Mouse (Mus musculus) liver, embryonic 14.5 days (tissue): ENCODE results near the gene Arl15. TPM values are rescaled to one million over a fixed set of nuclear protein-coding genes. Genes with fewer than 3 reads are reported as not detected.

Experiments used
- ATAC-seq: fragments of 200-750 bp; cut with Nextera tagmentation; 2 replicates; pipeline ENCODE4 v1.8.0; 2017; ENCODE audit warnings: moderate number of reproducible peaks, mild to moderate bottlenecking, moderate library complexity; ENCODE audit not compliant: insufficient read depth
- DNase-seq, 3 experiments: peaks; one replicate each; pipeline ENCODE4 v3.0.0-alpha.2; 2012 to 2013; ENCODE audit warnings: low read depth in 3 of 3, low spot score in 3 of 3
- H3K27ac ChIP-seq: fragments of 300-500 bp; sonication (generic); 2 replicates; pipeline ENCODE4 v1.5.1; 2014; ENCODE audit warnings: moderate library complexity, mild to moderate bottlenecking, control low read depth, inconsistent platforms
- H3K27me3 ChIP-seq: fragments of 300-500 bp; sonication (generic); 2 replicates; pipeline ENCODE4 v1.6.1; 2014; ENCODE audit warnings: mild to moderate bottlenecking, low read length, moderate library complexity; ENCODE audit not compliant: control insufficient read depth, insufficient read depth
- H3K36me3 ChIP-seq: fragments of 300-500 bp; sonication (generic); replicated peaks from 2 replicates; pipeline ENCODE4 v1.6.1; 2014; ENCODE audit warnings: low read depth; ENCODE audit not compliant: control insufficient read depth, insufficient read depth
- H3K4me1 ChIP-seq, 2 experiments: fragments of 200-500 bp in 1 of 2; fragments of 300-500 bp in 1 of 2; sonication (generic) in 1 of 2; replicated peaks; 2 replicates each; pipeline ENCODE4 v1.6.1; 2012 to 2014; ENCODE audit warnings: antibody characterized with exemption in 1 of 2, inconsistent platforms in 1 of 2, low read length in 1 of 2; ENCODE audit not compliant: control insufficient read depth in 2 of 2, insufficient read depth in 2 of 2
- H3K4me2 ChIP-seq: fragments of 300-500 bp; sonication (generic); 2 replicates; pipeline ENCODE4 v1.6.1; 2014; ENCODE audit warnings: low read depth, mild to moderate bottlenecking, control low read depth, moderate library complexity
- H3K4me3 ChIP-seq, 2 experiments: fragments of 200-500 bp in 1 of 2; fragments of 300-500 bp in 1 of 2; sonication (generic) in 1 of 2; 2 replicates each; pipeline ENCODE4 v1.5.1; 2012 to 2014; ENCODE audit warnings: low read depth in 2 of 2, low read length in 2 of 2, mild to moderate bottlenecking in 2 of 2, control low read depth in 1 of 2, inconsistent platforms in 1 of 2, moderate library complexity in 1 of 2; ENCODE audit not compliant: insufficient read depth in 1 of 2
- H3K9ac ChIP-seq: fragments of 300-500 bp; sonication (generic); replicated peaks from 2 replicates; pipeline ENCODE4 v1.6.1; 2014; ENCODE audit warnings: mild to moderate bottlenecking, control low read depth, moderate library complexity
- H3K9me3 ChIP-seq: fragments of 300-500 bp; sonication (generic); 2 replicates; pipeline ENCODE4 v1.6.1; 2016; ENCODE audit warnings: low read length, mixed read lengths; ENCODE audit not compliant: control insufficient read depth
- CTCF ChIP-seq: IDR thresholded peaks from 2 replicates; pipeline ENCODE4 v1.5.1; 2016; ENCODE audit warnings: antibody characterized with exemption, low read depth, control low read depth
- EP300 ChIP-seq: IDR thresholded peaks from 2 replicates; pipeline ENCODE4 v1.6.1; 2016; ENCODE audit warnings: antibody characterized with exemption, low read depth
- WGBS: fragments of 180-500 bp; shearing (Covaris S2); extraction: QIAGEN DNeasy Blood & Tissue Kit; methylation state at CpG from one replicate; pipeline ENCODE4 v1.1.7; 2014; ENCODE audit not compliant: insufficient replicate concordance; 5-methylcytosine and 5-hydroxymethylcytosine counted together
- polyA plus RNA-seq, 2 experiments: library from polyadenylated mRNA; depleted of rRNA in 1 of 2; stranded (reverse) in 1 of 2; unstranded in 1 of 2; fragments of >200 nt; fragmentation: Nextera tagmentation in 1 of 2; extraction: Ambion mirVana in 1 of 2; gene quantifications; 2 replicates each; pipeline versions ENCODE4 v1.2.1 to v1.2.3; 2012 to 2014

Gene Arl15
- polyA plus RNA-seq, 2 experiments = 2.0 to 2.6 TPM

GRCm38 (mm10) chr13:113957438-113957837 is 163.1 kb downstream of the Arl15 start:
- no peaks in the 10 kb centered on the region for H3K4me1 ChIP-seq
- no peak overlapping the region for H3K27ac ChIP-seq
- TF ChIP-seq EP300 (no peak), CTCF (no peak)
- H3K27me3 ChIP-seq = no peaks in the 10 kb centered on the region
- ATAC-seq (no peak), DNase-seq (no peak)
- H3K4me2 ChIP-seq = no peak overlapping the region
- H3K9ac ChIP-seq = no peak overlapping the region
- no peaks in the 10 kb centered on the region for H3K36me3 ChIP-seq
- 50% methylated on average over 4 of the region's 4 CpGs for WGBS
- no peaks in the 10 kb centered on the region for H3K9me3 ChIP-seq
- no peak overlapping the region for H3K4me3 ChIP-seq

GRCm38 (mm10) chr13:113964945-113965344 is 170.6 kb downstream of the Arl15 start:
- H3K36me3 ChIP-seq = no peaks in the 10 kb centered on the region
- no peak overlapping the region for H3K4me2 ChIP-seq
- ATAC-seq (no peak), DNase-seq (no peak)
- no peaks in the 10 kb centered on the region for H3K4me1 ChIP-seq
- H3K27ac ChIP-seq = no peak overlapping the region
- 77% methylated on average over 9 of the region's 9 CpGs for WGBS
- H3K9ac ChIP-seq = no peak overlapping the region
- no peak overlapping the region for H3K4me3 ChIP-seq
- no peak for TF ChIP-seq CTCF
- TF ChIP-seq EP300 = no peak
- no peaks in the 10 kb centered on the region for H3K27me3 ChIP-seq
- no peaks in the 10 kb centered on the region for H3K9me3 ChIP-seq

- Histone ChIP-seq H3K27me3 (no peaks in the 10 kb centered on the region), H3K4me1 (no peaks in the 10 kb centered on the region), H3K9ac (no peak overlapping the region), H3K4me3 (no peak overlapping the region), H3K4me2 (no peak overlapping the region), H3K27ac (no peak overlapping the region), H3K9me3 (no peaks in the 10 kb centered on the region), H3K36me3 (no peaks in the 10 kb centered on the region)
- TF ChIP-seq CTCF (no peak), EP300 (no peak)
- 57% methylated on average over 5 of the region's 5 CpGs for WGBS
- DNase-seq (no peak), ATAC-seq (no peak)
Observed at GRCm38 (mm10) chr13:113970706-113971105, 176.4 kb downstream of the Arl15 start.

- no peak overlapping the region for H3K4me2 ChIP-seq
- H3K36me3 ChIP-seq = no peaks in the 10 kb centered on the region
- H3K9ac ChIP-seq = no peak overlapping the region
- no peak for ATAC-seq
- no peaks in the 10 kb centered on the region for H3K4me1 ChIP-seq
- H3K9me3 ChIP-seq = no peaks in the 10 kb centered on the region
- no peak overlapping the region for H3K27ac ChIP-seq
- no peak overlapping the region for H3K4me3 ChIP-seq
- 74% methylated on average over 7 of the region's 7 CpGs for WGBS
- no peaks in the 10 kb centered on the region for H3K27me3 ChIP-seq
- no peak for DNase-seq
- no peak for TF ChIP-seq EP300
- TF ChIP-seq CTCF = no peak
Observed at GRCm38 (mm10) chr13:113972401-113972800, 178.1 kb downstream of the Arl15 start.

GRCm38 (mm10) chr13:113974866-113975265 is 180.6 kb downstream of the Arl15 start:
- ATAC-seq = no peak
- no peak overlapping the region for H3K9ac ChIP-seq
- no peaks in the 10 kb centered on the region for H3K9me3 ChIP-seq
- H3K27me3 ChIP-seq = no peaks in the 10 kb centered on the region
- no peaks in the 10 kb centered on the region for H3K4me1 ChIP-seq
- no peak overlapping the region for H3K4me3 ChIP-seq
- TF ChIP-seq EP300 = no peak
- TF ChIP-seq CTCF = no peak
- no peak overlapping the region for H3K4me2 ChIP-seq
- 83% methylated on average over 1 of the region's 1 CpGs for WGBS
- no peaks in the 10 kb centered on the region for H3K36me3 ChIP-seq
- no peak for DNase-seq
- H3K27ac ChIP-seq = no peak overlapping the region
